Mouse (Mus musculus) MEL-GATA-1-ER (cell line): Measurements from ENCODE around the gene Plin3.

Source experiments
- DNase-seq: peaks from one replicate; pipeline ENCODE4 v3.0.0-alpha.2; 2012; ENCODE audit warnings: low read depth; ENCODE audit errors: extremely low read depth

Plin3 gene

DNA sequence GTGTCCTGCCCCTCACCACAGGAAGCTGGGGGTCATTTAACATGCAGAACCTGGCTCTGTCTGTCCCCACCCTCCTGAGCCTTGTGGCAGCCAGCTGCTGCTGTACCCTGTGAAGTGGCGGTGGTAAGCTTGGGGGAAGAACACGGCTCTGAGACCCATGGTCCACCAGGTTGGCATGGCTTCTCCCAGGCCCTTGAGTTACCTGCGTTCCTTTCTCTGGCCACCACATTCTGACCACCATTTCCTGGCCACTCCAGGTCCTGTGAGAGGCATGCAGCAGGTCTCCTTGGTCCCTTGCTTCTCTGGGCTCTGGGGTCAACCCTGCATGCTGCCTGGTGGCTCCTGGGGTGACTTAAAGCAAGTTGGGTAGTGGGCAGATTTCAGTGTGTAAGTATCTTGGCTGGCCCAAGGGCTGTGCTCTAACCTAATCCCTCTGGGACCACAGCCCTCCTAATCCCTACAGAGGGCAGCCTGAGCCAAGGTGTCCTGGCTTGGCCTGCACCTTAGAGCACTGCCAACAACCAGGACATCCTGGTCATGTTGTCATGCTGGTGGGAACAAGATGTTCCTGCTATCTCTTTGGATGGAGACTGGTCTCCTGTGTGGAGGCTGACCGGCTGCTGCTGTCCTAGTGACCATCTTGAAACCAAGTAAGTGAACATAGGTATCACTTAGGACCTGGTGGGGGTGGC lies at the start of gene Plin3:
TSS of gene Plin3 (minus strand) at position 343 of the 692 bp plus-strand sequence.
- DNase-seq = no peak

- DNase-seq = no peak
Observed at GRCm38 (mm10) chr17:56340717-56341116, 48.0 kb upstream of the Plin3 start.

GRCm38 (mm10) chr17:56338909-56339308 lies 46.2 kb upstream of the Plin3 start:
- peak; percentile 24 for DNase-seq

DNA sequence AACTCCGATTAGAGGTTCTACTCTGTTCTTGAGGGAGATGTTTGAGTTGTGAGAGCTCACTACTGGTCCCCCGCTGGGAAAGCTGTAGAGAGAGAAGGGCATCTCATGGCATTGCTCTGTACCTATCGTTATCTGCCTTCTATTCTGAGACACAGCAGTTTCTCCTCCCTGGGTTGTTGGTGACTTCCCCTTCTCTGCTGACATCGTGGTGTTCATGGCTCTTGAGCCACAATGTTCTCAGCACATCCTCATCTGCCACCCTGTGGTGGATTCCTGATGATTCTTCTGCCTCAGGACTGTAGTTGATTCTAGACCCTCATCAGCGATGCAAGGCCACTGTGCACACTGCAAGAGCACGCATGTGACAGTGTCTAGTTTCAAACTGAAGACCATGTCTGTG lies 45.1 kb upstream of the Plin3 start:
- peak; percentile 76 for DNase-seq

- DNase-seq = peak; percentile 36
Observed at GRCm38 (mm10) chr17:56337190-56337589, 44.5 kb upstream of the Plin3 start.

DNA sequence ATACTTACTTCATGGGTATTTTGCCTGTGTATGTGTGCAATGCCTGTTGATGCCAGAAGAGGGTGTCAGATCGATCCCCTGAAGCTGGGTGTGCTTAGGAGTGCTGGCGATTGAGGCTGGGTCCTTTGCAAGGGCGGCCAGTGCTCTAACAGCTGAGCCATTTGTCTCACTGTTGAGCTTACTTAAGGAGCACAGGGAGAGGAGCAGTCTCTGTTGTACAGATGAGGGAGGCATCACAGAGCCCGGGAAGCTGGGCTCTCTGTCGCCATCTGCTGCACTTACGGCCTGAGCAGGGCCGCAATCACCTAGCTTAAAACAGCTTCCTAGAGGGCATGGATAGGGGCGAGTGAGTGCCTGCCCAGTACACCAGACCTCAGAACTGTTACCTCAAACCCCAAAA lies 40.3 kb upstream of the Plin3 start:
- DNase-seq = no peak

DNA sequence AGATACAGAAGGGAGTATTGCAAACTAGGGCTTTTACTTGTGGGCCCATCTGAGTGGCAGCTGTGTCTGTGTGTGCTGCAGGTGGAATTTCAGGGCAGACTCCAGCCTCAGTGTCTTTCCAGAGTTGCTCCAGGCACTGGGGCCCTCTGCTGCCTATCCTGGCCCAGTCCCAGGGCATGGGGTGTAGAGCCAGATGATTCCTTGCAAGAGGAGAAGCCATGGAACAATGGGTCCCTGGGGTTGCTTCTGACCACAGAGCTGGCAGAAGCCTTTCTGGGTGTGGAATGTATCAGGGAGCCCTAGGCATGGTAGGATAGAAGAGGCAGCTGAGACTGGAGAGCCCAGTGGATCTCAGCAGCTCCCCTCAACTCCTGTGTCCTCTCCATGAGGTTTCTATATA lies 38.6 kb upstream of the Plin3 start:
- no peak for DNase-seq

GRCm38 (mm10) chr17:56330345-56330744 lies 37.7 kb upstream of the Plin3 start:
- DNase-seq = no peak

DNA sequence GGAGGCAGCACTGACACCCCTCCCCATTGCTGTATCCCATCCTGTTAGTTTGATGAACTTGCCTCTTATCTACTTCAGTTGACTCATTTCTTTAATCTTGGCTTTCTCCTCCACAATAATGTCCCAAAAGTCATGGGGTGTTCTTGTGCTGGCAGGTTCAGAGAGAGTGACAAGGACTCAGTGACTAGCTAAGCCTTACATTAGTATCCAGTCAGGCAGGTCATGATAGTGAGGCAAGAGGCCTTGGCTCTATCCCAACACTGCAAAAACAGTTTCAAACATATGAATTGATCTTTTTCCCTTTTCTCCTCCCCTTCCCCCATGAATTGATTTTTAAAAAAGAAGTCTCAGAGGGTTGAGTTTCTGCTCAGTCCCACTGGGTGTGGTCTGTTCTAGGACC lies 36.6 kb upstream of the Plin3 start:
- no peak for DNase-seq

- DNase-seq = no peak
Observed at GRCm38 (mm10) chr17:56326153-56327147, 33.8 kb upstream of the Plin3 start.

DNA sequence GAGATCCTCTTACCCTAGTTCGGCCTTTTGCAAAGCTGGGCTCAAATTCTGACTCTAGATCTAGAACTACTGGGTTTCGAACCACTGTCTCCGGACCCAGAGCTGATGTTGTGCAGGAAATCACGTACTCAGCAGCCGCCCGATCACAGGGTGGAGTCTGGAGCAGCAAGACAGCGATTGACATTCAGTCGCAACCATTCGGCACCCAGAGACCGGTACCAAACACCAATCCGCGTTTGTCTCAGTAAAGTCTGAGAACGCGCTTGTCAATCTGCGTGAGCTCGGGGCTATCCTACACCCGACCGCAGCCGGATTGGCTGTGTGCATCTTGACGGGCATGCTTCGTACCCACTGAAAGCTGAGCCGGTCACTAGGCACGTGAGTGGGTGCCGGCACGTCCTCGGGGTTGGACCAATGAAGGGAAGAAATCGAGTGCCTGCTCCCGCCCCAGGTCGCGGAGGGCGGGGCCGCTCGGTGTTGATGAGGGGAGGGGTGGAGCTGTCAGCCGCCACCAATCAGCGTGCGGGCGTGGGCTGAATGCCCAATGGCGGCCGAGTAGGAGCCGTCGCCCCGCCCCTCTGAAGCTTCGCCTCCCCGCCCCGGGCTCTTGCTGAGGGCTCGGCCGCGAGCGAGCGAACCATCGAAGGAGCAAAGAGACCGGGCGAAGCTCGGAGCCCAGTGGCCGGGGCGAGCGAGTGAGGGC lies 32.9 kb upstream of the Plin3 start, which contains the start of gene Kdm4b:
TSS of gene Kdm4b (plus strand) at position 613 of the 703 bp plus-strand sequence.
- DNase-seq = peak; percentile 99

DNA sequence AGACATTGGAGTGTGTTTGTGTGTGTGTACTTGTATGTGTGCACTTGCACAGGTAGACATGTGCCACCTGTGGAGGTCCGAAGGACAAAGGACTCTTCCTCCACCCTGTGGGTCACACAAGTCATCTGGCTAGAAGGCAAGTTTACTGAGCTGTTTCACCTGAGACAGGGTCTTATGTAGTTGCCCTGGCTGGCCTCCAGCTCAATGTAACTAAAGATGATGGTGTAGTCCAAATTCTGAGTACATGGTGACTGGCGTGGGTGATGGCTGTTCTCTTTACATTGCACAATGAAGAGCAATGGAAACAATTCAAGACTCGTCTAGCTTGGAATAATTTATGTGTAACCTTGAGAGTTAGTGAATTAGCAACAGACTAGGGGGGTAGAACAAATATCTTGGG lies 31.7 kb upstream of the Plin3 start:
- DNase-seq = no peak

DNA sequence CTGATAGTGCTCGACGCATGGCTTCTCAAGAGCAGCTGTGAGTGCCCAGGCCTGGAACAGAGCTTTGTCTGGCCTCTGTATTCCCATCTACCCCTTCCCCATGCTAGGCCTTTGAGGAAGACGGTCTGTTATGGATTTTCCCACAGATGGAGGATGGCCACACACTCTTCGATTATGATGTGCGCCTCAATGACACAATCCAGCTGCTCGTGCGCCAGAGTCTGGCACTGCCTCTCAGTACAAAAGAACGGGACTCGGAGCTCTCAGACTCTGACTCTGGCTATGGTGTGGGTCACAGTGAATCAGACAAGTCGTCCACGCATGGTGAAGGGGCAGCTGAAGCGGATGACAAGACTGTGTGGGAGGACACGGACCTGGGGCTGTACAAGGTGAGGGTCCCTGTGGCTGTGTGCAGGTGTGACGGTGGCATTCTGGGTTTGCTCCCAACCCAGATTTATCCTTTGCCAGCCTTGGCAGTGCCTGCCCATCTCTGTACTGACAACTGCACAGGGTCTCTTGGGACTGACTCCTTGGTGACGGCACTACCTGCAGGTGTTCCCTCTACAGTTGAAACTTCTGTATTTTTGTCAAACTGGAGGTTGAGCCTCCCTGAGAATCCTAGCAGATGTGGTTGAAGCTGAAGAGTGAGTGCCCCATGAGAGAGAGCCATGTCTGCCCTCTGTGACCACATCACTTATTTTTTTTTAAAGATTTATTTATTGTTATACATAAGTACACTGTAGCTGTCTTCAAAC lies 16.7 kb upstream of the Plin3 start:
- no peak for DNase-seq

DNA sequence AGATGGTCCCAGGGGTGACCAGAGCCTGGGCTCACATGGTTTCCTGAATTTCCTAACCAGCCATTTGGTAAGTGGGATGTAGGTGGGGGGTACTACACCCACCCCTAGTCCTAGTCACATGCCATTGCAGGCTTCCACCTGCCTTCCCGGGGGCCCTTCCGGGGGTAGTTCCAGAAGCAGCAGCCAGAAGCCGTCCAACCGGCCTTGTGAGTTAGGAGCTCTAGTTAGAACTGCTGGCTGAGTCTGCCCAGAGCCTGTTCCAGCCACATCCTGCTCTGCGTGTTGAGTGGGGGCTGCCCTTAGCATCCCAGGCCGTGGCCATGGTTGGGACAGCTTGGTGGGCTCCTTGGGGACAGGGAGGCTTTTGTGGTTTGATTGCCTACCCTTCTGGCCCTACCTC lies 15.4 kb upstream of the Plin3 start:
- no peak for DNase-seq

- no peak for DNase-seq
Observed at GRCm38 (mm10) chr17:56305826-56306225, 13.2 kb upstream of the Plin3 start.

DNA sequence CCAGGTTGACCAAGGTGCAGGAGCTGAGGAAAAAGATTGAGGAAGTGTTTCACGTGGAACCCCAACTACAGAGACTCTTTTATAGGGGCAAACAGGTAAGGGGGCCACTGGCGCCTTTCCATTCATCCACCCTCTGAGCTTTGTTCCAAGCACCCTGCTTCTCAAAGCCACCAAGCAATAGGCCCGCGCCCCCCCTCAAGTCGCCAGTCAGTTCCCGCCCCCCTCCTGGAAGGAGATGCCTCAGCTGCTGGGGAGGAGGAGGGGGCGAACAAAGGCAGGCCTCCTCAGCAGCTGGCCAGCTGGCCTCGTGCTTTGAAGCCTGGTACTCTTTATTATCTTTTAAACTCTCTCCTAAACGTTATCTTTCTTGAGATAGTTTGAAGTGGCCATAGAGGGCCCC lies 12.5 kb upstream of the Plin3 start:
- DNase-seq = no peak

DNA sequence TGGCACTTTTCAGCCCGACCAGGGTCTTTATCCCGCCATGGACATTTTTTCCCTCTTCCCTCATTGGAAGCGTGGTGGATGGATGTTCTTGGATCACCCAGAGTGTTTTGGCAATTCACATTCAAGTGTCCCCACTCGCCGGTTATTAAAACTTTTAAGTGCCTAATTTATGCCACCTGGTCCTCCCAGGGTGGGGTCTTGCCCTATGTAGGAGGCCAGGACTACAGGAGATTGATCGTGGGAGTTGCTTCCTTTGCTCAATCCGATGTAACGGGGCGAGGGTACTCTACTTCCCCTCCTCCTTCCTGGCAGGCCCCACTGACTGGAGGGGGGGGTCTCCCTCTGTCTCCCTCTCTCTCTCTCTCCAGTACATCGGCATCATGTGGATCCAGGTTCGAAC lies 12.0 kb upstream of the Plin3 start:
- no peak for DNase-seq

- peak; percentile 88 for DNase-seq
Observed at GRCm38 (mm10) chr17:56303847-56304586, 11.3 kb upstream of the Plin3 start.

DNA sequence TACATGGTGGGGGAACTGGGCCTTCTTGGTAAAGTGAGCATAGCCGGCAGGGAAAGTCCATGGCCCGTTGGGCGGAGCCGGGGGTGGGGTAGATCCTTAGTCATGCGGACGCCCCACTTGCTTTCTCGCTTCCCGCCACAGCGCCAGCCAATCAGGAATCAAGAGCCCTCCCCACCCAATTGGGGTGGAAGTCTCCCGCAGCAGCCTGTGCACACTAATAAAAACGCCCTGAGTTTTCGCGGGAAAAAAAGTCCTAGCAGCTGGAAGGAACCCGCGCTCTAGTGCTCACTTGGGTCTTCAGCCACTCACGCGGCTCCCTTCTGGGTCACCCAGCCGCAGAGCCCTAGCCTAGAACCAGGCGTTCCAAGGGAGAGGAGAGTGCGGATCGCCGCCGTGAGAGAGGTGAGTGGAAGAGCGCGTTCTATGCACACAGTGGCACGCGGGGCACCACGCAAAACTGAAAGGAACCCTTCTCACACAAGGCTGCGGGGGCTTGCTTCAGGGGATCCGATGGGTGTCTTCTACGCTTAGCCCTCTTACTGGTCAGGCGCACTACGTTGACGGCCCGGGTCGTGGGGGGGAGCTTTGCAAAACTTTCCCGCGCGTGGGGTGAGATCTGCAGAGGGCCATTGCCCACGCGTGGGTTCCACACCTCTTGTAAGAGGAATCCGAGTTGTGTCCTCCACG lies 10.6 kb upstream of the Plin3 start, which contains the start of gene Uhrf1:
TSS of gene Uhrf1 (plus strand) at position 162 of the 687 bp plus-strand sequence.
- peak; percentile 95 for DNase-seq
